Mouse (Mus musculus) layer of hippocampus, postnatal 14 days (tissue): ENCODE results near the gene Spsb4. TPM values are rescaled to one million over a fixed set of nuclear protein-coding genes. Genes with fewer than 3 reads are reported as not detected.
A peak's percentile ranks its signal among the peaks of the same experiment; 100 is the strongest.

Source experiments
- DNase-seq, 2 experiments: peaks; one replicate each; pipeline ENCODE4 v3.0.0; 2021 to 2022; ENCODE audit warnings: low spot score in 2 of 2, mixed read lengths in 1 of 2
- long read RNA-seq, 2 experiments: library from polyadenylated mRNA; stranded (forward); transcript quantifications; one replicate each; pipeline ENCODE4 v2.0.0; 2021
- total RNA-seq, 2 experiments: library from RNA; stranded (reverse); gene quantifications; 2 replicates each; pipeline ENCODE4 v1.2.3; 2021

The Spsb4 gene
- total RNA-seq, result 1 to 10 TPM; 5.7 to 6.9 TPM
- long read RNA-seq, experiment 1, transcript Spsb4-201 (3 exons, 2,720 nt), result major isoform, 6 of 8 reads
- long read RNA-seq, experiment 1, partial matches to known transcripts, result 1 of 8 reads
- long read RNA-seq, experiment 1, other reads (novel, unspliced or antisense), result 1 of 8 reads
- long read RNA-seq, experiment 2, transcript Spsb4-201 (3 exons, 2,720 nt), result major isoform, 13 of 14 reads
- long read RNA-seq, experiment 2, partial matches to known transcripts, result 0 of 14 reads
- long read RNA-seq, experiment 2, other reads (novel, unspliced or antisense), result 1 of 14 reads

GRCm38 (mm10) chr9:97018677-97019147 lies at the start of gene Spsb4:
Spsb4 (minus strand) TSS chr9:97018843.
- DNase-seq, result peak; percentile 76 to 81

GRCm38 (mm10) chr9:97067761-97068160 lies 49.1 kb upstream of the Spsb4 start:
- no peak for DNase-seq

GRCm38 (mm10) chr9:97065885-97066284 lies 47.2 kb upstream of the Spsb4 start:
- peak in 1 of 2 experiments; percentile 28 for DNase-seq

- DNase-seq, result no peak
Observed at GRCm38 (mm10) chr9:97065216-97065615, 46.6 kb upstream of the Spsb4 start.

- no peak for DNase-seq
Observed at GRCm38 (mm10) chr9:97064161-97064560, 45.5 kb upstream of the Spsb4 start.

GRCm38 (mm10) chr9:97061696-97062095 lies 43.1 kb upstream of the Spsb4 start:
- no peak for DNase-seq

GRCm38 (mm10) chr9:97056541-97057338 lies 38.1 kb upstream of the Spsb4 start:
- DNase-seq, result no peak

- DNase-seq, result no peak
Observed at GRCm38 (mm10) chr9:97055906-97056305, 37.3 kb upstream of the Spsb4 start.

GRCm38 (mm10) chr9:97051176-97051575 lies 32.5 kb upstream of the Spsb4 start:
- no peak for DNase-seq

GRCm38 (mm10) chr9:97046240-97046639 lies 27.6 kb upstream of the Spsb4 start:
- DNase-seq, result no peak

- DNase-seq, result no peak
Observed at GRCm38 (mm10) chr9:97041633-97042032, 23.0 kb upstream of the Spsb4 start.

- DNase-seq, result no peak
Observed at GRCm38 (mm10) chr9:97038010-97038409, 19.4 kb upstream of the Spsb4 start.

- DNase-seq, result no peak
Observed at GRCm38 (mm10) chr9:97036656-97037055, 18.0 kb upstream of the Spsb4 start.

GRCm38 (mm10) chr9:97027361-97027760 lies 8.7 kb upstream of the Spsb4 start:
- DNase-seq, result no peak

- no peak for DNase-seq
Observed at GRCm38 (mm10) chr9:97026006-97026405, 7.4 kb upstream of the Spsb4 start.

GRCm38 (mm10) chr9:97024451-97024850 lies 5.8 kb upstream of the Spsb4 start:
- no peak for DNase-seq

- no peak for DNase-seq
Observed at GRCm38 (mm10) chr9:97022948-97023347, 4.3 kb upstream of the Spsb4 start.

- no peak for DNase-seq
Observed at GRCm38 (mm10) chr9:97022371-97022770, 3.7 kb upstream of the Spsb4 start.

GRCm38 (mm10) chr9:97020152-97020551 lies 1.5 kb upstream of the Spsb4 start:
- DNase-seq, result no peak

GRCm38 (mm10) chr9:97019686-97020085 lies 1.0 kb upstream of the Spsb4 start:
- DNase-seq, result no peak

GRCm38 (mm10) chr9:97019231-97019630 lies 588 bp upstream of the Spsb4 start:
- DNase-seq, result no peak
